Mouse (Mus musculus): ENCODE measurements around the gene Asic2. TPM values are rescaled to one million over a fixed set of nuclear protein-coding genes. Genes with fewer than 3 reads are reported as not detected.

Gene Asic2
- polyA plus RNA-seq, 1 experiment from 2014 or later, result not detected

DNA sequence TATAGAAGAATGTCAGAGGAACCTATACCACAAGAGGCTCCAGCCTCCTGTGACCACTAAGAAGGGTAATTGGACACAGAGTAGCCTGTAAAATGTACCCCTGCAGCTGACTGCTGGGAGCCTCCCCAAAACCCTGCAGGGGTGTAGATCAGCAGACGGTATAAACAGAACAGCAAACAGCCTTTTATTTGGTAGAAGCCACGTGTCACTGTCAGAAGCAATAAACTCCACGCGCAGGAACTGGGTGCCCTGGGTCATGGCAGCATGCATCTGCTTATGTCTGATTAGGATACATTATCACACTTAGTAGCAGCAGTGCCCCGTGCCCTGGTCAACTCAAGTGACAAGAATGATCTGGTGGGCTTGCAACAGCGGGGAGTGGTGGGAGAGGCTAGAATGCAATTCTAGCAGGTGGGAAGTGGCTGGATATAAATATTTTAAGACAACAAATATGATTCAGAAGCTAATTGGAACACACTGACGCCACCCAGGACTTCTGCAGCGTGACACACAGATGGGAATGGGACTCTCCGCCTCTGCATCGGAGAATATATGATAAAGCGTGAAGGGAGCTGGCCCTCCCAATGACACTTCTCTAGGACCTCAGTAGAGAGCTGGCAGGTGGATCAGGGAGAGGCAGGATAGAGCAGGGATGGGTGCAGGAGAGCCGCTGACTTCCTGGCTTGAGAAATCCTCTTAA, 912.7 kb downstream of the Asic2 start:
- TF ChIP-seq CTCF (IDR thresholded peaks at IDR 0.05; ENCODE audit: low read depth) (no peak), EP300 (IDR thresholded peaks at IDR 0.05; ENCODE audit: low read depth) (no peak)
- no peak overlapping the region for H3K27ac ChIP-seq (ENCODE audit: low read depth)
- no peaks in the 10 kb centered on the region for H3K36me3 ChIP-seq (replicated peaks; ENCODE audit: insufficient read depth, low read length)
- 63% methylated on average over 12 of the region's 12 CpGs for WGBS (ENCODE audit: insufficient replicate concordance)
- no peak overlapping the region for H3K4me2 ChIP-seq (ENCODE audit: low read depth, low read length)
- no peak for DNase-seq
- H3K4me3 ChIP-seq (ENCODE audit: low read depth, low read length), result no peak overlapping the region
- H3K9ac ChIP-seq (replicated peaks), result no peak overlapping the region
- no peak for ATAC-seq
- H3K27me3 ChIP-seq (ENCODE audit: insufficient read depth, low read length), result no peaks in the 10 kb centered on the region
- no peaks in the 10 kb centered on the region for H3K4me1 ChIP-seq (ENCODE audit: insufficient read depth)
- H3K9me3 ChIP-seq (ENCODE audit: low read length), result no peaks in the 10 kb centered on the region

DNA sequence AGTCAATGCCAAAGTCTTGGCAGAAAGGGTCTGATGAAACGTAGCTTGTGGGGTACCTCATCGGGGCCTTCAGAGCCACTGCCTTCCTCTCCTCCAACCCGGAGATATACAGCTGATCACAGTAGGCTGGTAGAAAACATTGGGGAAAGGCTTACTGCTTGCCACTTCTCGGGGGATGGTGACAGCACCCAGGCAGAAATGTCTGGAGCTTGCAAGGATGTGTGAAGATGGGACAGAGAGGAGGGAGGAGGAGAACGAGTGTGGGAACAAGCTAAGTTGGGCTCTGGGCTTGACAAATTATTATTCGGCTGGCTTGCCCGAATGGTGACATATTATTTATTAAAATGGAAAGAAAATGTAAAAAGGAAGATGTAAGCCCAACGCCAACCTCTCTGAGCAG, 914.4 kb downstream of the Asic2 start:
- no peaks in the 10 kb centered on the region for H3K4me1 ChIP-seq (ENCODE audit: insufficient read depth)
- no peak for DNase-seq
- H3K27ac ChIP-seq (ENCODE audit: low read depth), result no peak overlapping the region
- 84% methylated on average over 8 of the region's 8 CpGs for WGBS (ENCODE audit: insufficient replicate concordance)
- ATAC-seq, result no peak
- no peaks in the 10 kb centered on the region for H3K36me3 ChIP-seq (replicated peaks; ENCODE audit: insufficient read depth, low read length)
- no peaks in the 10 kb centered on the region for H3K9me3 ChIP-seq (ENCODE audit: low read length)
- H3K9ac ChIP-seq (replicated peaks), result no peak overlapping the region
- TF ChIP-seq CTCF (IDR thresholded peaks at IDR 0.05; ENCODE audit: low read depth), result no peak
- no peak for TF ChIP-seq EP300 (IDR thresholded peaks at IDR 0.05; ENCODE audit: low read depth)
- H3K27me3 ChIP-seq (ENCODE audit: insufficient read depth, low read length), result no peaks in the 10 kb centered on the region
- H3K4me2 ChIP-seq (ENCODE audit: low read depth, low read length), result no peak overlapping the region
- no peak overlapping the region for H3K4me3 ChIP-seq (ENCODE audit: low read depth, low read length)

DNA sequence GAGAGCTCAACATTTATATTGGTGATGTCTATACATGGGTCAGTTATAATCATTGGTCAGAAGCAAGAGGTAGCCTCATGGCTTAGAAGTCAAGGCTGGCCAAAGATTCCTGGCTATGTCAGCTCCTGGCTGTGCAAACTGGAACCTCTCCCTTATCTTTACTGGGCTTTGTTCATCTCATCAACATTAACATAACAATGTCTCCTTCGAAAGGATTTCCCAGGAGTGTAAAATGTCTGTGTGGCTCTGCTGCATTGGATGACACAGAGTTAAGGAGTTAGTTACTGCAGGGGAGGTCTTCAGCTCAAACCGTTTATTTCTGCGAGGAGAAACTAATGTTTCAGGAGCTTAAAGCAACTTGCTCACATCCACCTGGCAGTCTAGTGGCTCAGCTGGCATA, 926.6 kb downstream of the Asic2 start:
- H3K27me3 ChIP-seq (ENCODE audit: insufficient read depth, low read length), result no peaks in the 10 kb centered on the region
- no peak overlapping the region for H3K27ac ChIP-seq (ENCODE audit: low read depth)
- H3K9me3 ChIP-seq (ENCODE audit: low read length), result no peaks in the 10 kb centered on the region
- no peaks in the 10 kb centered on the region for H3K4me1 ChIP-seq (ENCODE audit: insufficient read depth)
- no peak for TF ChIP-seq CTCF (IDR thresholded peaks at IDR 0.05; ENCODE audit: low read depth)
- no peak for TF ChIP-seq EP300 (IDR thresholded peaks at IDR 0.05; ENCODE audit: low read depth)
- WGBS (ENCODE audit: insufficient replicate concordance), result 46% methylated on average over 3 of the region's 3 CpGs
- H3K36me3 ChIP-seq (replicated peaks; ENCODE audit: insufficient read depth, low read length), result no peaks in the 10 kb centered on the region
- no peak overlapping the region for H3K4me2 ChIP-seq (ENCODE audit: low read depth, low read length)
- DNase-seq (no peak), ATAC-seq (no peak)
- H3K4me3 ChIP-seq (ENCODE audit: low read depth, low read length), result no peak overlapping the region
- no peak overlapping the region for H3K9ac ChIP-seq (replicated peaks)

DNA sequence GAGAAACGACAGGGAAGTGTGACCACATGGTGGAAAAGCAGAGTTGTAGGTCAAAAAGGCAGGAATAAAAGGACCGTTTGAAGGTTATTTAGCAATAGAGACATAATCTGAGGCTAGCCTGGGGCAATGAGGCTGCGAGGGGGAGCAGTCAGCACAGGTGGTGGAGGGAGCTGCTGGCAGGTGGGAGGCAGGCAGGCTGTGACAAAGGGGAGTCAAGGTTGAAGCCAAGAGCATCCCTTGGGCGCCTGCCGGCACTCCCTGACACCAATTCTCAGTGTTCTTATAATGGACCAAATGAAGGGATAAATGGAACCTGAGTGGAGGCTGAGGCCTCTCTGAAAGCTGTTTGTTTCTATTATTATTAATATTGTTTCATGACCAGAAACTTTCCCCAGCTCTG, 928.3 kb downstream of the Asic2 start:
- Histone ChIP-seq H3K9me3 (ENCODE audit: low read length) (no peaks in the 10 kb centered on the region), H3K27ac (ENCODE audit: low read depth) (no peak overlapping the region), H3K36me3 (replicated peaks; ENCODE audit: insufficient read depth, low read length) (no peaks in the 10 kb centered on the region), H3K27me3 (ENCODE audit: insufficient read depth, low read length) (no peaks in the 10 kb centered on the region), H3K9ac (replicated peaks) (no peak overlapping the region), H3K4me3 (ENCODE audit: low read depth, low read length) (no peak overlapping the region), H3K4me1 (ENCODE audit: insufficient read depth) (no peaks in the 10 kb centered on the region), H3K4me2 (ENCODE audit: low read depth, low read length) (no peak overlapping the region)
- TF ChIP-seq CTCF (IDR thresholded peaks at IDR 0.05; ENCODE audit: low read depth) (no peak), EP300 (IDR thresholded peaks at IDR 0.05; ENCODE audit: low read depth) (no peak)
- DNase-seq (no peak), ATAC-seq (no peak)
- 52% methylated on average over 5 of the region's 5 CpGs for WGBS (ENCODE audit: insufficient replicate concordance)

DNA sequence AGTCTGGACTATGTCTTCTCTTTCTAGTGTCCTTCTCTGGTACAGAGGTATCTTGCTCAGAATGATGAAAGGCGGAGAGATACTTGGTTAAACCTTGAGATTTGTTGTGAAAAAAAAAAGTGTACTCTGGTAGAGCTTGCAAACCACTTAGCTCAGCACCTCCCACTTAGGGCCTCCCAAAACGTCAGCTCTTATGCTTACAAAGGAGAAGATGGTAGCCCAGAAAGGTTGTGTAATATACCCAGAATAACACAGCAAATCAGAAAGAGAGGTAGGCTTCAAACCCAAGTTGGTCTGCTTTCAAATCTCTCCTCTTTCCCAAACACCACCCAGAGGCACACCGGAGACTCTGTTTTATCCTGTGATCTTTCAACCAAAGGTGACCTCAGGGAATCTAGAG, 936.1 kb downstream of the Asic2 start:
- Histone ChIP-seq H3K27ac (ENCODE audit: low read depth) (no peak overlapping the region), H3K4me2 (ENCODE audit: low read depth, low read length) (no peak overlapping the region), H3K4me3 (ENCODE audit: low read depth, low read length) (no peak overlapping the region), H3K4me1 (ENCODE audit: insufficient read depth) (no peaks in the 10 kb centered on the region), H3K36me3 (replicated peaks; ENCODE audit: insufficient read depth, low read length) (no peaks in the 10 kb centered on the region), H3K9ac (replicated peaks) (no peak overlapping the region), H3K9me3 (ENCODE audit: low read length) (no peaks in the 10 kb centered on the region), H3K27me3 (ENCODE audit: insufficient read depth, low read length) (no peaks in the 10 kb centered on the region)
- no peak for ATAC-seq
- WGBS (ENCODE audit: insufficient replicate concordance), result 64% methylated on average over 3 of the region's 3 CpGs
- no peak for TF ChIP-seq CTCF (IDR thresholded peaks at IDR 0.05; ENCODE audit: low read depth)
- TF ChIP-seq EP300 (IDR thresholded peaks at IDR 0.05; ENCODE audit: low read depth), result no peak
- DNase-seq, result no peak

DNA sequence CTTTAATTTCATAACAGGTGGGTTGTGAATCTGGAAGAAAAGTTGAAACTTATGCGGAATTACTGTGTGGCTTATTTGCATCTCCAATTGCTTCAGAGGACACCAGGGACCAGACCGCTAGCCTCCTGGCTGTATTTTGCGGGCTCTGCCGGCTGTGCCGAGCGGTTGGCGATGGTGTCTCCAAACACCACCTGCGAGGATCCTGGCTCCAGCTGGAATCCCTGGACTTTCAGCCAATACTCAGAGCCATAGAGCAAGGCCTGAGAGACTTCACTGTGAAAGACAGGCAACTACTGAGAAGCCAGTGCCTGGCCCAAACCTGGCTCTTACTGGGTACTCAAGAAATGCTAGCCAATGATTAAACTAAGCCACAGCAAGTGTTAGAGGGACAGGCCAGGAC, 953.5 kb downstream of the Asic2 start:
- no peaks in the 10 kb centered on the region for H3K36me3 ChIP-seq (replicated peaks; ENCODE audit: insufficient read depth, low read length)
- TF ChIP-seq CTCF (IDR thresholded peaks at IDR 0.05; ENCODE audit: low read depth) (no peak), EP300 (IDR thresholded peaks at IDR 0.05; ENCODE audit: low read depth) (no peak)
- H3K9me3 ChIP-seq (ENCODE audit: low read length), result no peaks in the 10 kb centered on the region
- H3K4me3 ChIP-seq (ENCODE audit: low read depth, low read length), result no peak overlapping the region
- no peak overlapping the region for H3K9ac ChIP-seq (replicated peaks)
- H3K4me1 ChIP-seq (ENCODE audit: insufficient read depth), result no peaks in the 10 kb centered on the region
- DNase-seq (no peak), ATAC-seq (no peak)
- no peak overlapping the region for H3K27ac ChIP-seq (ENCODE audit: low read depth)
- H3K27me3 ChIP-seq (ENCODE audit: insufficient read depth, low read length), result no peaks in the 10 kb centered on the region
- no peak overlapping the region for H3K4me2 ChIP-seq (ENCODE audit: low read depth, low read length)
- 89% methylated on average over 8 of the region's 8 CpGs for WGBS (ENCODE audit: insufficient replicate concordance)
